Mouse (Mus musculus): ENCODE measurements around the gene Olfr523. TPM values are rescaled to one million over a fixed set of nuclear protein-coding genes. Genes with fewer than 3 reads are reported as not detected.
"Not testable (repeated sequence)": the region's sequence is repeated elsewhere in the genome, so short reads cannot be mapped to it uniquely, and the experiment has no call there.

Olfr523 gene
- polyA plus RNA-seq (2014; fragmentation: Nextera tagmentation; extraction: Ambion mirVana): not detected in 2 replicates

- H3K4me3 ChIP-seq (ENCODE audit: low read depth, low read length): no peak within 1 kb of the TSS
- H3K27me3 ChIP-seq (ENCODE audit: control insufficient read depth, insufficient read depth, low read length): no peaks in the 10 kb centered on the region
- no peak within 1 kb of the TSS for H3K9ac ChIP-seq (ENCODE audit: low read length)
- H3K36me3 ChIP-seq (ENCODE audit: control insufficient read depth, insufficient read depth, low read length): no peaks in the 10 kb centered on the region
- H3K4me1 ChIP-seq (ENCODE audit: control insufficient read depth, insufficient read depth, low read length): no peaks in the 10 kb centered on the region
- no peak within 1 kb of the TSS for H3K4me2 ChIP-seq (ENCODE audit: low read depth, severe bottlenecking)
- H3K9me3 ChIP-seq (ENCODE audit: control insufficient read depth, low read length): no peaks in the 10 kb centered on the region
- WGBS: 53% methylated on average over 1 of the region's 1 CpGs
- H3K27ac ChIP-seq (replicated peaks; ENCODE audit: low read depth, low read length): no peak within 1 kb of the TSS
- ATAC-seq (ENCODE audit: insufficient number of reproducible peaks, low FRiP score, low TSS enrichment, low read depth) (no peak), DNase-seq (ENCODE audit: low spot score) (no peak)
Observed at GRCm38 (mm10) chr7:140172936-140173335, at the start of gene Olfr523. Gene Olfr523 (plus strand): TSS chr7:140173217.

- no peaks in the 10 kb centered on the region for H3K9me3 ChIP-seq (ENCODE audit: control insufficient read depth, low read length)
Observed at GRCm38 (mm10) chr7:140124382-140124781, 48.6 kb upstream of the Olfr523 start.

GRCm38 (mm10) chr7:140125278-140126021, 47.6 kb upstream of the Olfr523 start:
- Histone ChIP-seq H3K27me3 (ENCODE audit: control insufficient read depth, insufficient read depth, low read length) (no peaks in the 10 kb centered on the region), H3K9me3 (ENCODE audit: control insufficient read depth, low read length) (no peaks in the 10 kb centered on the region), H3K9ac (ENCODE audit: low read length) (peak overlapping the region; percentile 83), H3K4me1 (ENCODE audit: control insufficient read depth, insufficient read depth, low read length) (peaks cover 2% of the 10 kb centered on the region; the same call in 1 of the 2 replicates), H3K4me2 (ENCODE audit: low read depth, severe bottlenecking) (peak overlapping the region; percentile 53), H3K4me3 (ENCODE audit: low read depth, low read length) (peak overlapping the region; percentile 79), H3K27ac (replicated peaks; ENCODE audit: low read depth, low read length) (no peak overlapping the region; the same call in 1 of the 2 replicates), H3K36me3 (ENCODE audit: control insufficient read depth, insufficient read depth, low read length) (peaks cover 2% of the 10 kb centered on the region; the same call in 1 of the 2 replicates)
- 2% methylated on average over 40 of the region's 40 CpGs for WGBS
- peak; percentile 93 for DNase-seq (ENCODE audit: low spot score)
- peak; percentile 96 for ATAC-seq (ENCODE audit: insufficient number of reproducible peaks, low FRiP score, low TSS enrichment, low read depth)

More at GRCm38 (mm10) chr7:140124382-140124781, 48.6 kb upstream of the Olfr523 start:
- H3K27me3 ChIP-seq (ENCODE audit: control insufficient read depth, insufficient read depth, low read length): no peaks in the 10 kb centered on the region
- H3K4me3 ChIP-seq (ENCODE audit: low read depth, low read length): no peak overlapping the region
- ATAC-seq (ENCODE audit: insufficient number of reproducible peaks, low FRiP score, low TSS enrichment, low read depth) (no peak), DNase-seq (ENCODE audit: low spot score) (no peak)
- WGBS: 92% methylated on average over 1 of the region's 1 CpGs
- no peak overlapping the region for H3K9ac ChIP-seq (ENCODE audit: low read length)
- H3K4me2 ChIP-seq (ENCODE audit: low read depth, severe bottlenecking): no peak overlapping the region
- H3K4me1 ChIP-seq (ENCODE audit: control insufficient read depth, insufficient read depth, low read length): peaks cover 2% of the 10 kb centered on the region; the same call in 1 of the 2 replicates
- no peaks in the 10 kb centered on the region; the same call in 1 of the 2 replicates for H3K36me3 ChIP-seq (ENCODE audit: control insufficient read depth, insufficient read depth, low read length)
- H3K27ac ChIP-seq (replicated peaks; ENCODE audit: low read depth, low read length): no peak overlapping the region

- 3% methylated on average over 5 of the region's 5 CpGs for WGBS
- Histone ChIP-seq H3K36me3 (ENCODE audit: control insufficient read depth, insufficient read depth, low read length) (peaks cover 2% of the 10 kb centered on the region; the same call in 1 of the 2 replicates), H3K27ac (replicated peaks; ENCODE audit: low read depth, low read length) (no peak overlapping the region), H3K4me3 (ENCODE audit: low read depth, low read length) (peak overlapping the region; percentile 79), H3K9me3 (ENCODE audit: control insufficient read depth, low read length) (no peaks in the 10 kb centered on the region), H3K4me2 (ENCODE audit: low read depth, severe bottlenecking) (peak overlapping the region; percentile 53), H3K27me3 (ENCODE audit: control insufficient read depth, insufficient read depth, low read length) (no peaks in the 10 kb centered on the region), H3K9ac (ENCODE audit: low read length) (peak overlapping the region; percentile 83), H3K4me1 (ENCODE audit: control insufficient read depth, insufficient read depth, low read length) (peaks cover 2% of the 10 kb centered on the region; the same call in 1 of the 2 replicates)
- no peak for ATAC-seq (ENCODE audit: insufficient number of reproducible peaks, low FRiP score, low TSS enrichment, low read depth)
- no peak for DNase-seq (ENCODE audit: low spot score)
Observed at GRCm38 (mm10) chr7:140126022-140126350, 47.0 kb upstream of the Olfr523 start.

- Histone ChIP-seq H3K4me1 (ENCODE audit: control insufficient read depth, insufficient read depth, low read length) (peaks cover 2% of the 10 kb centered on the region; the same call in 1 of the 2 replicates), H3K27me3 (ENCODE audit: control insufficient read depth, insufficient read depth, low read length) (no peaks in the 10 kb centered on the region), H3K4me2 (ENCODE audit: low read depth, severe bottlenecking) (no peak overlapping the region), H3K36me3 (ENCODE audit: control insufficient read depth, insufficient read depth, low read length) (peaks cover 2% of the 10 kb centered on the region; the same call in 1 of the 2 replicates), H3K9me3 (ENCODE audit: control insufficient read depth, low read length) (no peaks in the 10 kb centered on the region), H3K9ac (ENCODE audit: low read length) (no peak overlapping the region), H3K4me3 (ENCODE audit: low read depth, low read length) (no peak overlapping the region), H3K27ac (replicated peaks; ENCODE audit: low read depth, low read length) (no peak overlapping the region)
- ATAC-seq (ENCODE audit: insufficient number of reproducible peaks, low FRiP score, low TSS enrichment, low read depth) (no peak), DNase-seq (ENCODE audit: low spot score) (no peak)
- WGBS: 88% methylated on average over 3 of the region's 3 CpGs
Observed at GRCm38 (mm10) chr7:140126934-140127333, 46.1 kb upstream of the Olfr523 start.

GRCm38 (mm10) chr7:140127911-140128310, 45.1 kb upstream of the Olfr523 start:
- Histone ChIP-seq H3K4me2 (ENCODE audit: low read depth, severe bottlenecking) (no peak overlapping the region), H3K9ac (ENCODE audit: low read length) (no peak overlapping the region), H3K9me3 (ENCODE audit: control insufficient read depth, low read length) (no peaks in the 10 kb centered on the region), H3K36me3 (ENCODE audit: control insufficient read depth, insufficient read depth, low read length) (peaks cover 2% of the 10 kb centered on the region; the same call in 1 of the 2 replicates), H3K4me1 (ENCODE audit: control insufficient read depth, insufficient read depth, low read length) (peaks cover 2% of the 10 kb centered on the region; the same call in 1 of the 2 replicates), H3K27ac (replicated peaks; ENCODE audit: low read depth, low read length) (no peak overlapping the region), H3K27me3 (ENCODE audit: control insufficient read depth, insufficient read depth, low read length) (no peaks in the 10 kb centered on the region), H3K4me3 (ENCODE audit: low read depth, low read length) (no peak overlapping the region)
- ATAC-seq (ENCODE audit: insufficient number of reproducible peaks, low FRiP score, low TSS enrichment, low read depth) (no peak), DNase-seq (ENCODE audit: low spot score) (no peak)
- WGBS: 89% methylated on average over 2 of the region's 2 CpGs

- not testable (repeated sequence) for H3K9me3 ChIP-seq (ENCODE audit: control insufficient read depth, low read length); H3K27ac ChIP-seq (replicated peaks; ENCODE audit: low read depth, low read length); H3K4me2 ChIP-seq (ENCODE audit: low read depth, severe bottlenecking); H3K4me3 ChIP-seq (ENCODE audit: low read depth, low read length); DNase-seq (ENCODE audit: low spot score); H3K36me3 ChIP-seq (ENCODE audit: control insufficient read depth, insufficient read depth, low read length); H3K27me3 ChIP-seq (ENCODE audit: control insufficient read depth, insufficient read depth, low read length); ATAC-seq (ENCODE audit: insufficient number of reproducible peaks, low FRiP score, low TSS enrichment, low read depth); H3K4me1 ChIP-seq (ENCODE audit: control insufficient read depth, insufficient read depth, low read length); H3K9ac ChIP-seq (ENCODE audit: low read length)
- WGBS: 91% methylated on average over 7 of the region's 7 CpGs
Observed at GRCm38 (mm10) chr7:140132184-140132583, 40.8 kb upstream of the Olfr523 start.

- 95% methylated on average over 5 of the region's 7 CpGs for WGBS
- not testable (repeated sequence) for H3K4me3 ChIP-seq (ENCODE audit: low read depth, low read length); H3K4me2 ChIP-seq (ENCODE audit: low read depth, severe bottlenecking); H3K27ac ChIP-seq (replicated peaks; ENCODE audit: low read depth, low read length); H3K4me1 ChIP-seq (ENCODE audit: control insufficient read depth, insufficient read depth, low read length); H3K27me3 ChIP-seq (ENCODE audit: control insufficient read depth, insufficient read depth, low read length); ATAC-seq (ENCODE audit: insufficient number of reproducible peaks, low FRiP score, low TSS enrichment, low read depth); H3K9ac ChIP-seq (ENCODE audit: low read length); DNase-seq (ENCODE audit: low spot score); H3K36me3 ChIP-seq (ENCODE audit: control insufficient read depth, insufficient read depth, low read length); H3K9me3 ChIP-seq (ENCODE audit: control insufficient read depth, low read length)
Observed at GRCm38 (mm10) chr7:140134033-140134432, 39.0 kb upstream of the Olfr523 start.
